Mouse (Mus musculus) heart, adult 10 weeks (tissue): ENCODE data around the gene Ccdc157. TPM values are rescaled to one million over a fixed set of nuclear protein-coding genes. Genes with fewer than 3 reads are reported as not detected.

Source experiments
- polyA plus RNA-seq: library from polyadenylated mRNA; stranded (reverse); fragments of 350-450 nt; fragmentation: Illumina TruSeq; extraction: RNeasy Lipid Tissue Mini Kit (QIAGEN cat#74804); gene quantifications from one replicate; pipeline ENCODE4 v1.2.3, GENCODE M21; 2014; ENCODE audit warnings: low read depth, low replicate concordance

Ccdc157 gene
- polyA plus RNA-seq: 7.5 TPM

DNA sequence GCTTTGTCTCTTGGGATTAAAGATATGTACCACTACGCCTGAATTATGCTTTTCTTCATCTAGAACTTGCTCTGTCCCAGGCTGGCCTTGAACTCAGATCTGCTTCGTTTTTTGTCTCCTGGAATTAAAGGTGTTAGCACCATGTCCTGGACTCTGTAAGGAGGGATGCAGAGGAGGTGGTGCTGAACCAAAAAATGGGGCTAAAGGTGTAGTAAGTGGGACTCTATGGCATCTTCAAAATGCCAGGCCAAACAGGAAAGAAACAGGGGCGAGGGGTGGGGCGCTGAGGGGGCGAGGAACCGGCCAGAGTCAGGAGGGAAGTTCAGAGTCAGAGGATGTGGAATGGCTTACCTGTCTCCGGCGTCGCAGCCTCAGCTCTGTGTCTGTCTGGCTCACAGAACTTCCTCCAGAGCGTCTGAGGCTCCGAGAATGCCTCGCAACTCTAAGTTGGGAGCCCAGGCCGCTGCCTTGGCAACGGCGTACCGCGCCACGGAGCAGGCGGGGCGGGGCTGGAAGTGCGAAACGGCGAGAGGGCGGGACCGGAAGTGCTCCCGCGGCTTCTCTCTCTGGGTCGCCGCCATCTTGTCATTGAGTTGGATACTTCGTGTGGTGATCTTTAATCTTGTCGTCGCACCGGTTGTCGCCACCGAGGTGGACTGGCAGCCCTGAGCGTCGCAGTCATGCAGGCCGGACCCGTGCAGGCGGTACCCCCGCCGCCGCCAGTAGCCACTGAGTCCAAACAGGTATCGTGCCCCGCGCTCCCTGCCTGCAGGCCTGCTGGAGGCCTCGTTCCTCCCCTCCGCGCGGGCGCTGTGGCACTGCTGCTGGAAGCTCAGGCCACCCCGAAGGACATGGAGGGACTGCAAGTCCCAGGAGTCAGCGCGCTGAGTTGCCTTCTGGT lies at the start of gene Ccdc157, which contains the start of gene Sf3a1:
TSS of gene Ccdc157 (minus strand) at position 486 of the 901 bp plus-strand sequence.
TSS of gene Sf3a1 (plus strand) at position 543 of the 901 bp plus-strand sequence.

DNA sequence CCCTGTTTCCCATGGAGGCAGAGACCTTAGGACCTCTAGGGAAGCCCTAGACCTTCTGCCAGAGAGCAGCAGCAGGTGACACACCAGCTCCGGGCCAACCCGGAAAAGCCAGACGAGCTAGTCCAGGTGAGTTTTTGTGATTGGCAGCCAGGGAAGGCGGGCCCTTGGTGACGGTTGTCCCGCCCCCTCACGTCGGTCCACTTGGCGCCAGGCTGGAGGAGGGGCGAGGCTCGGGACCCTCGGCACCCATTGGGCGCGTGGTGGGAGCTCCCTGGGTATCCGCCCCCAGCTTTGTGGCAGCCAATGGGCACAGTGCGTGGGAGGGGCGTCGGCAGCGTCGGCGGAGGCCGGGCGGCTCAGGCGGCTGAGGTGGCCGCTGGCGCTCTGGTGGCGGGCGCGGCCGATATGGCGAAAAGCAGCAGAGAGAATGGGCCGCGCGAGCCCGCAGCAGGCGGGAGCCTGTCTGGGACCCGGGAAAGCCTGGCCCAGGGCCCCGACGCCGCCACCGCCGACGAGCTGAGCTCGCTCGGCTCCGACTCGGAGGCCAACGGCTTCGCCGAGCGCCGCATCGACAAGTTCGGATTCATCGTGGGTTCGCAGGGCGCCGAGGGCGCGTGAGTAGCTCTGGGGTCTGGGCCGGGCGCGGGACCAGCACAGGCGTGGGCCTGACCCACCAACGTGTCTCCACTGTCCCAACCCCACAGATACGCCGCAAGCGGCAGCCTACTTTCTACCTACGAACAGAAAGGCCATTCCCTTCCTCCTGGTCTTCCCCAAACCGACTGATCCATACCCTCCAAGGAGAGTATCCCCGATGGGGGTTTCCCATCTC lies 26.6 kb upstream of the Ccdc157 start, which contains the start of gene Tbc1d10a:
TSS of gene Tbc1d10a (plus strand) at position 304 of the 832 bp plus-strand sequence.

DNA sequence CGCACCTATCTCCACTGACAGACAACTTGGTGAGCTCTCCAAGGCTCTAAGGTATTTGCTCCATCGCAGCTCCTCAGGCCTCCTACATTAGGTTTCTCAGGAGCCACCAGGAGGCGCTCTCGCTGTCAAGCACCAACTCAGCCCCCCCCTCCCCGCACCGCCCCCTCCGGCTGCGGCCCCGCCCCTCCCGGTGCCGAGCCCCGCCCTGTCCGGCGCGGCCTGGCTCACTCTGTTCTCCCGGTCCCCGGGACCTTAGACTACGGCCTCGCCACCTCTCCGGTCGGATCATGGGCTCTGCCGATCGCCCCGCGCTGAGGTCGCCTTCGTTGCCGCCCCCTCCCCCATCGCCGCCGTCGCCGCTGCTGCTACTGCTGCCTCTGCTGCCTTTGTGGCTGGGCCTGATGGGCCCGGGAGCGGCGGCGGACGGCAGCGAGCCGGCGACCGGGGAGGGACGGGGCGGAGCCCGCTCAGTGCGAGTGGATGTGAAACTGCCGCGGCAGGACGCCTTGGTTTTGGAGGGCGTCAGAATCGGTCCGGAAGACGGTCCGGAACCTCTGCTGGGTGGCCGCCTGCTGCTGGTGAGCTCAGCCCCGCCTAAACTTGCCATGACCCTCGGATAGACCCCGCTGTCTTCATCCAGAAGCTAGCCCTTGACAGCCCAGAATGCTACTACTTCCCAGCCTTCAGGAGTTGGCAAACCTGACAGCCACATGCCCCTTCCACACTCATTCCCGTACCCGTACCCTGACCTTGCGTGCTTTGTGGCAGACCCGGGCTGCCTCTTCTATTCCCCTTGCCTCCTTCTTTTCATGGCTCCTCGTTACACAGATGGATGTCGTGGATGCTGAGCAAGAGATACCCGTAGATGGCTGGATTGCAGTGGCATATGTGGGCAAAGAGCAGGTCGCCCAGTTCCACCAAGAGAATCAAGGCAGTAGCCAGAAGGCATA lies 24.8 kb downstream of the Ccdc157 start, which contains the start of gene Rnf215:
TSS of gene Rnf215 (plus strand) at position 217 of the 950 bp plus-strand sequence.

DNA sequence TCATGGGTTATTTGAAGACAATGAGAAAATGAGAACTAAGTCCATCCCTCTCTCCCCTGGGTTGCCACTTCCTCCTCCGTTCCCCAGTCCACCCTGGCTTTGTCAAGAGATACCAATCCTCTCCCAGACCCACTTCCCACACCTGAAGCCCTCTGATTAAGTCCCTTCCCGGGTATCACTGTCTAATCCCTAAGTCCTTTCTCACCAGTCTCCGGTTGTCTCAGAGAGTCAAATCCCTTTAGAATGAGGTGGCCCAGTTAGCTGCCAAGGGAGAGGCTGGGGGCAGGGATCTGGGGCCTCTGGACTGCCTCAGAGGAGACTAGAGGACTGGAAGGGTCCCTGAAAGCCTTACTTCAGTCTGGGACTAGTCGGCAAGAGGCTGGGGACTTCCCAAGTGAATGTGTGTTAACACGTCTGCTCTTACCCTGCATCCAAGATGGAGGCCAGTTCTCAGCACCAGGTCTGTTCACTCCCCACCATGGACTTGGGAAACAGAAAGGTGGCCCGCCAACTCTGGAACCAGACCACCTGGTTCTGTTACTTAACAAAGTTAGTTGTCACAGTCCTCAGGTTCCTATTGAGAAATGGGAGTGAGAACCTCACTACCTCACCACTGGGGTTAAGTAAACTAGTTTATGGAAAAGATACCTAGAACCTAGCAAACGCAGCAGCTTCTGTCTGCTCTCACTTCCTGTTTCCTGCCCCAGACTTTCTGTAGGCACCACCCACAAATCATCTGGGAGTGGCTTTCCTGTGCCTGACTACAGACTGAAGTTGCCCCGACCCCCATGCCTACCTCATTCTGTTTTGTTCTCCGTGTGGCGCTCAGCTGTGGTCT lies 37.1 kb downstream of the Ccdc157 start, which contains the start of gene Sec14l2:
TSS of gene Sec14l2 (minus strand) at position 674 of the 838 bp plus-strand sequence.

DNA sequence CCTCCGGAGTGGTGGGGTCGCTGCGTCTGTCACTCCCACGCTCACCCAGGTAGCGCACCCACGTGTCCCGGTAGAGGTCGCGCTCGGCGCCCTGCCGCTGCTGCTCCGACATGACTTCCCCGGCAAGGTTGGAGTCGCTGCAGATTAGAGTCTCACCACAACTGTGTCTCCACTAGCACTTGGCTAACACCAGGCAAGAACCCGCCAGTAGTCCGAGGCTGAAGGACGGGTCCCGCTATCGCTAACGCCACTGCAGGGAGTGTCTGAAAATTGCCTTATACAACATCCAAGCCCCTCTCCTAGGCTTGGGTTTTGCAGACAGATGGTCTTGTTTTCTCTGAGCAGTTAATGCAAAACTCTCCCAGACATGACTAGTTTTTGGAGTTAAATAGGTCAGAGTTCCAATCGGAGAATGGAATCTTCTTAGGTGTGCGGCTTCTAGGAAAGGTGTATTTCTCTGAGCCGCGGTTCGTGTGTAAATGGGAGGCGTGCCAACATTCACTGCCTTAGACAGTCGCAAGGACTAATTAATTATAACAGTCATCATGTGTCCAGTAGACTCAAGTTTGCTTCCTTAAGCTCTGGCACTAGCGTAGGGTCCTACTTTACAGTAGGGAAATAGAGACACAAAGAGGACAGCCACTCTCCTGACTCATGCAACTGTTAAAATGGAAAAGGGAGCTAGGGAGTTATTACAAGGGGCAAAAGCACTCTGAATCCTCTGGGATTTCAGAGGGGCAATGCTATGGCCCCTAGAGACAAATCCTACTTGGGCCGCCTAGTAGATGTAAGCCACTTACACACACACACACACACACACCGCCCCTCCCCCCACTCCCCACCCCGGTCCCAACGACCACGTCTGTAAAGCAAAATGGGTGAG lies 64.7 kb downstream of the Ccdc157 start, which contains the start of gene Mtfp1:
TSS of gene Mtfp1 (minus strand) at position 275 of the 883 bp plus-strand sequence.

Other genes starting within 250 kb of the Ccdc157 start
- 4.1 TPM for gene Slc35e4, start 245.6 kb downstream of the Ccdc157 start, polyA plus RNA-seq
- 54.6 TPM for gene Tcn2, start 228.1 kb downstream of the Ccdc157 start, polyA plus RNA-seq
- 24.7 TPM for gene Pes1, start 196.3 kb downstream of the Ccdc157 start, polyA plus RNA-seq
- gene 4930556J24Rik, start 183.5 kb downstream of the Ccdc157 start, polyA plus RNA-seq: not detected
- gene Gal3st1, start 176.7 kb downstream of the Ccdc157 start, polyA plus RNA-seq: not detected
- gene Sec14l4, start 128.8 kb downstream of the Ccdc157 start, polyA plus RNA-seq: 0.29 TPM
- not detected for gene Sec14l3, start 95.5 kb downstream of the Ccdc157 start, polyA plus RNA-seq
- 152 TPM for gene Mtfp1, start 64.8 kb downstream of the Ccdc157 start, polyA plus RNA-seq
- gene Sec14l2, start 36.9 kb downstream of the Ccdc157 start, polyA plus RNA-seq: 0.71 TPM
- gene Rnf215, start 25.1 kb downstream of the Ccdc157 start, polyA plus RNA-seq: 19.4 TPM
- gene Sf3a1, start 57 bp upstream of the Ccdc157 start, polyA plus RNA-seq: 23.1 TPM
- 13.9 TPM for gene Tbc1d10a, start 26.5 kb upstream of the Ccdc157 start, polyA plus RNA-seq
- gene Castor1, start 57.9 kb upstream of the Ccdc157 start, polyA plus RNA-seq: 4.2 TPM
- 0.18 TPM for gene Osm, start 76.1 kb upstream of the Ccdc157 start, polyA plus RNA-seq
- gene Lif, start 97.3 kb upstream of the Ccdc157 start, polyA plus RNA-seq: 0.39 TPM